Mouse (Mus musculus): Measurements from ENCODE around the gene Lrrk1. TPM values are rescaled to one million over a fixed set of nuclear protein-coding genes. Genes with fewer than 3 reads are reported as not detected.

Gene Lrrk1
- total RNA-seq, 2 experiments from 2014 or later: 3.3 to 4.9 TPM

GRCm38 (mm10) chr7:66343307-66343706, 44.8 kb downstream of the Lrrk1 start:
- DNase-seq: no peak
- intact Hi-C loops (cut with DNase I): loop anchor here (2.0 kb wide), 1 partner anchor 45 kb away; the partner anchor contains the start of gene Lrrk1

- intact Hi-C loops (cut with DNase I): loop anchor here (1.0 to 2.0 kb wide), 2 partner anchors 33 to 46 kb away; partner anchors contain the start of gene Lrrk1
- no peak for DNase-seq
These were observed 45.3 kb downstream of the Lrrk1 start for GRCm38 (mm10) chr7:66342831-66343230.

GRCm38 (mm10) chr7:66342323-66342722, 45.8 kb downstream of the Lrrk1 start:
- DNase-seq: peak; percentile 65 to 70
- intact Hi-C loops (cut with DNase I): loop anchor here (1.0 to 2.0 kb wide), 2 partner anchors 32 to 46 kb away; partner anchors contain the start of gene Lrrk1

GRCm38 (mm10) chr7:66340044-66340443, 48.1 kb downstream of the Lrrk1 start:
- intact Hi-C loops (cut with DNase I): no loop called here
- no peak for DNase-seq

- intact Hi-C loops (cut with DNase I): no loop called here
- peak in 1 of 2 experiments; percentile 28 for DNase-seq
These were observed 48.5 kb downstream of the Lrrk1 start for GRCm38 (mm10) chr7:66339625-66340024.

- intact Hi-C loops (cut with DNase I): no loop called here
- DNase-seq: no peak
These were observed 51.2 kb downstream of the Lrrk1 start for GRCm38 (mm10) chr7:66336955-66337354.

- intact Hi-C loops (cut with DNase I): no loop called here
- no peak for DNase-seq
These were observed 54.1 kb downstream of the Lrrk1 start for GRCm38 (mm10) chr7:66333906-66334500.

- DNase-seq: no peak
These were observed 55.8 kb downstream of the Lrrk1 start for GRCm38 (mm10) chr7:66332340-66332739.

GRCm38 (mm10) chr7:66330610-66331009, 57.5 kb downstream of the Lrrk1 start:
- peak; percentile 17 to 20 for DNase-seq
- intact Hi-C loops (cut with DNase I): no loop called here

More at GRCm38 (mm10) chr7:66332340-66332739, 55.8 kb downstream of the Lrrk1 start:
- intact Hi-C loops (cut with DNase I): no loop called here

- DNase-seq: no peak
- intact Hi-C loops (cut with DNase I): no loop called here
These were observed 60.6 kb downstream of the Lrrk1 start for GRCm38 (mm10) chr7:66327516-66327915.

GRCm38 (mm10) chr7:66325419-66326053, 62.6 kb downstream of the Lrrk1 start:
- DNase-seq: no peak
- intact Hi-C loops (cut with DNase I): no loop called here

GRCm38 (mm10) chr7:66323252-66324015, 64.7 kb downstream of the Lrrk1 start:
- DNase-seq: peak in 1 of 2 experiments; percentile 55
- intact Hi-C loops (cut with DNase I): no loop called here

GRCm38 (mm10) chr7:66320996-66321395, 67.2 kb downstream of the Lrrk1 start:
- no peak for DNase-seq
- intact Hi-C loops (cut with DNase I): no loop called here

- intact Hi-C loops (cut with DNase I): no loop called here
These were observed 70.0 kb downstream of the Lrrk1 start for GRCm38 (mm10) chr7:66318147-66318546.

GRCm38 (mm10) chr7:66310670-66311656, 77.2 kb downstream of the Lrrk1 start:
- intact Hi-C loops (cut with DNase I): loop anchor here (1.0 to 5.0 kb wide), 2 partner anchors 31 to 351 kb away; no protein-coding TSS in a partner anchor

More at GRCm38 (mm10) chr7:66318147-66318546, 70.0 kb downstream of the Lrrk1 start:
- no peak for DNase-seq

GRCm38 (mm10) chr7:66309950-66310669, 78.0 kb downstream of the Lrrk1 start:
- DNase-seq: peak; percentile 53 to 63
- intact Hi-C loops (cut with DNase I): loop anchor here (1.0 to 5.0 kb wide), 3 partner anchors 32 to 352 kb away; partner anchors contain the start of gene Lrrk1

More at GRCm38 (mm10) chr7:66310670-66311656, 77.2 kb downstream of the Lrrk1 start:
- peak; percentile 70 to 71 for DNase-seq

GRCm38 (mm10) chr7:66309240-66309949, 78.8 kb downstream of the Lrrk1 start:
- DNase-seq: peak in 1 of 2 experiments; percentile 17

GRCm38 (mm10) chr7:66308581-66309239, 79.4 kb downstream of the Lrrk1 start:
- DNase-seq: no peak
- intact Hi-C loops (cut with DNase I): loop anchor here (2.0 kb wide), 1 partner anchor 80 kb away; the partner anchor contains the start of gene Lrrk1

More at GRCm38 (mm10) chr7:66309240-66309949, 78.8 kb downstream of the Lrrk1 start:
- intact Hi-C loops (cut with DNase I): loop anchor here (2.0 kb wide), 1 partner anchor 79 kb away; the partner anchor contains the start of gene Lrrk1

Measured in gastrocnemius, postnatal 36 days (tissue).